Mouse (Mus musculus) CH12.LX (cell line): ENCODE results near the gene Abhd14b.

Source experiments
- CHD2 ChIP-seq: IDR thresholded peaks from 2 replicates; pipeline ENCODE4 v1.6.1; 2011; ENCODE audit warnings: low read length, improper control_type of control experiment
- CTCF ChIP-seq, 2 experiments: IDR thresholded peaks in 1 of 2; conservative IDR thresholded peaks in 1 of 2; 2 replicates each; pipeline ENCODE4 v1.5.1; 2011 to 2012; ENCODE audit warnings: low read depth in 2 of 2, low read length in 2 of 2, improper control_type of control experiment in 1 of 2, inconsistent platforms in 1 of 2, mild to moderate bottlenecking in 1 of 2, moderate library complexity in 1 of 2
- POLR2A ChIP-seq: IDR thresholded peaks from 2 replicates; pipeline ENCODE4 v1.6.1; 2011; ENCODE audit warnings: low read depth, mild to moderate bottlenecking, improper control_type of control experiment, low read length
- ZNF384 ChIP-seq: IDR thresholded peaks from 2 replicates; pipeline ENCODE4 v1.6.1; 2012; ENCODE audit warnings: low read depth, low read length, improper control_type of control experiment, inconsistent platforms

DNA sequence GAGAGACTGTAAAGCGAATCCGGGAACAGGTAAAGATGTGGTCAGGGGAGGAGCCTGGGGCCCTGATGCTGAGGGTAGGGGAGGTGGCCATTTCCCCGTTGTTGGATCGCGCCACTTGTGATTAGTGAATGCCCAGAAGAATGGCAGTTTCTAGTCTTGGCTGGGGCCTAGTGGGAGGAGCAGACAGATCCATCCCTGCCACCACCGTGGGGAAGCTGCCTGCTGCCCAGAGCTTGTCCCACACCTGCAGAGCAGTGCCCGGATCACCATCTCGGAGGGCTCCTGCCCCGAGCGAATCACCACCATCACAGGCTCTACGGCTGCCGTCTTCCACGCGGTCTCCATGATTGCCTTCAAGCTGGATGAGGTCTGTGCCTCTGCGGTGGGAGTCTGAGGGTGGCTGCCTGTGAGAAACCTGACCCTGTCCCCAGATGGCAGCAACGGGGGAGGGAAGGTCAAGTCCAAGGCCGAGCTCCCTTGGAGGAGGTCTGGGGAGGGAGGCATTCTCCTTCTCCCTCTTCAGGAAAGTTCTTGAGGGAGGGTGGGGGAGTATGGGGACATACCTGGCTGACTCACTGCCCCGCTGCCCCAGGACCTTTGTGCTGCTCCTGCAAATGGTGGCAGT lies 13.3 kb downstream of the Abhd14b start:
- TF ChIP-seq CTCF (conservative IDR thresholded peaks at IDR 0.05 in 1 of 2, IDR thresholded peaks at IDR 0.05 in 1 of 2; ENCODE audit: low read depth in 2 of 2, low read length in 2 of 2) (no peak), ZNF384 (no peak), POLR2A (no peak), CHD2 (no peak)
